Mouse (Mus musculus): ENCODE results near the gene Scn3b.

Gene Scn3b

DNA sequence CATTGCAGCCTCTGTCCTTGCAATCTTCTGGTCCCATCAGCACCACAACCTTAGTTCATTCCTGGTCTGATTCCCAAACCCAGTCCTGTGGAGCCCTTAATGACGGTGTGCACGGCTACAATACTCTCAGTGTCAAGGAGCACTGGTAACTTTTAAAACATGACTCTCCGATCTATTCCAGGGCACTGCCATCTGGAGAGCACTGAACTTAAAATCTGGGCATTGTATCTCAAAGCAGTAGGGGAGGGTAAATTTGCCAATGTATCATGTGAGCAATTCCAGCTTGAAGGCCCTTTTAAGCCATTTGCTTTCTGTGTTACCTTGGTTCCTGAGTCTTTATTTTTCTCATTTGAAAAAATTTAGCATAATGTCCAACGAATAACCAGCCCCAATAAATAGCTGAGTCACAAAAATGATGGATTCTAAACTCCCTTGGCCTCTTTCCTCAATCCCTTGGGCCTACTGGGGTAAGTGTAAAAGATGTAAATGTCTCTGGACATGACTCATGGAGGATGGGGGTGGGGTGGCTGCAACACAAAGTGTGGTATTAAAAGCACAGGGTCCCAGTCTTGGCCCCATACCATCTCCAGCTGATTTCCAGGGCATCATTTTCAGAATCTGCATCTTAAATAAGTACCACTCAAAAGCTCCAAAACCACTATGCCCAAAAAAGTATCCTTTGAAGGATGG is 68.3 kb downstream of the Scn3b start:
- no peak for DNase-seq (ENCODE audit: low spot score in 2 of 2)

DNA sequence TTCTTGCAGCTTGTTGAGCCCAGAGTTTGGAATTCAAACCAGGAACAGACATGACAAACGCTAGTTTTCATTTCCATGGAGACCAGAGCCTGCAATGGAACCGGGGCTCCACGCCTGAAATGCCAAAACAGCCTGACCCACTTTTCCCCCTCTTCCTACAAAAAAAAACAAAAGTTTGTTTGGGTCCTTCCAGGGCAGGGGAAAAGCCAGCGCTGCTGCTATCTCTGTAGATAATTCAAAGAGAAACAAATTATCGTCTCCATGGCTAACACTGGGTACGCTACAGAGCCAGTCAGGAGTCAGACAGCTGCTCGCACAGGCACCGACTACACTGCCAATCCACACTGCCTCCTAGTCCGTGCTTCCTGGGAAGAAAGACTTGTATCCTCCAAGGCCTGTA is 70.6 kb downstream of the Scn3b start:
- no peak for DNase-seq (ENCODE audit: low spot score in 2 of 2)
